ENCODE assay signal across 7 mouse cellular contexts in the genomic region with DNA sequence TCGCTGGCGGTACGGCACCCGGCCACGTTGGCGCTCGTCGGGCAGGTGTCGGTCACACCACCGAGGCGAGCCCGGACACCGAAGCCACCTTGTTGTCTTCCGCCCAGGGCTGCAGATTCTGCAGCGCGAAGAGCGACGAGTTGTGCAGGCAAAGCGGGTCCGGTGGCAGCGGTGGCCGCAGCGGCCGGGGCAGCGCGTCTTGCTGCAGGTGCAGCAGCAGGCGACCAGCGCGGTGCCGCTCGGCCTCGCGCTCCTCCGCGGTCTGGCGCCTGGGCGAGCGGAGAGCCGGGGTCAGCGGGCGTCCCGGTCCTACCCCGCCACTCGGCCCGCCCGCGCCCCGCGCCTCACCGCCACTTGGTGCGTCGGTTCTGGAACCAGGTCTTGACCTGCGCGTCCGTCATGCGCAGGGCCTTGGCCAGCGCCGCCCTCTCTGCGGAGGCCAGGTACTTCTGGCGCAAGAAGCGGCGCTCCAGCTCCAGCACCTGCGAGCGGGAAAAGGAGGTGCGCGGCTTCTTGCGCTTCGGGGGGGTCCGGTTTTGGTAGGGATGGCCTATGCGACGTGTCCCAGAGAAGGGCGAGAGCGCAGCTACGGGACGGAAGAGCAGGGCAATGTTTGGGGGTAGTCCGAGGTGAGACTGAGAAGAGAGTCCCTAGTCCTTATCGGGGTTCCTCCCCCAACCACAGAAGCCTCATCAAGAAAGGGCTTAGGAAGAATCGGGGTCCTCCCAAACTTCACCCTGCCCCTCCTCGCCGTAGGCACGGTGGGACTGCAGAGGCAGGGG. TPM values are rescaled to one million over a fixed set of nuclear protein-coding genes. Genes with fewer than 3 reads are reported as not detected.
DNase-seq lines count a peak whose midpoint lies in the region; ATAC-seq and TF ChIP-seq lines count a peak whose summit lies in the region.

No protein-coding gene starts in this region.

- peaks cover 26% of the 10 kb centered on the region for H3K4me1 ChIP-seq in spleen, adult 2 months (ENCODE audit: control insufficient read depth, insufficient read depth, insufficient read length)
- H3K4me1 ChIP-seq in hindbrain, embryonic 12.5 days, result peaks cover 19% of the 10 kb centered on the region
- peaks cover 32% of the 10 kb centered on the region for H3K4me1 ChIP-seq in liver, embryonic 15.5 days (replicated peaks)

- H3K4me3 ChIP-seq in spleen, adult 2 months (ENCODE audit: extremely low read depth, insufficient read depth, insufficient read length), result 0 out of 2 replicates have a peak overlapping the region, but pooled peaks have one; percentile 3
- peak overlapping the region; percentile 23 for H3K4me3 ChIP-seq in hindbrain, embryonic 12.5 days
- peak overlapping the region; percentile 32 for H3K4me3 ChIP-seq in liver, embryonic 15.5 days (replicated peaks)

- TF ChIP-seq CTCF in spleen, adult 2 months (IDR thresholded peaks at IDR 0.05; ENCODE audit: extremely low read depth, insufficient read depth, insufficient read length, insufficient replicate concordance), result no peak

- ATAC-seq in hindbrain, embryonic 12.5 days (ENCODE audit: low FRiP score), result no peak
- no peak for ATAC-seq in liver, embryonic 15.5 days (ENCODE audit: insufficient read depth)

- DNase-seq in spleen, adult 2 months (ENCODE audit: low read depth in 1 of 2, low spot score in 2 of 2), result no peak
- no peak for DNase-seq in spleen, adult 18-20 months
- DNase-seq in right cerebral cortex, postnatal 14 days, result no peak
- no peak for DNase-seq in left cerebral cortex, adult 11 months (ENCODE audit: low spot score)
- no peak for DNase-seq in cerebellum, adult 9-11 months

- H3K36me3 ChIP-seq in spleen, adult 2 months (ENCODE audit: control insufficient read depth, insufficient read depth, low read length), result no peaks in the 10 kb centered on the region
- H3K36me3 ChIP-seq in hindbrain, embryonic 12.5 days, result no peaks in the 10 kb centered on the region
- H3K36me3 ChIP-seq in liver, embryonic 15.5 days (replicated peaks), result no peaks in the 10 kb centered on the region

- 3% methylated on average over 81 of the region's 81 CpGs for WGBS in spleen, adult 2 months
- WGBS in hindbrain, embryonic 12.5 days, result 1% methylated on average over 72 of the region's 81 CpGs
- 2% methylated on average over 81 of the region's 81 CpGs for WGBS in liver, embryonic 15.5 days (ENCODE audit: insufficient replicate concordance)

- no peaks in the 10 kb centered on the region for H3K9me3 ChIP-seq in hindbrain, embryonic 12.5 days (replicated peaks)
- H3K9me3 ChIP-seq in liver, embryonic 15.5 days (replicated peaks), result no peaks in the 10 kb centered on the region

- no peak overlapping the region for H3K9ac ChIP-seq in hindbrain, embryonic 12.5 days
- no peak overlapping the region for H3K9ac ChIP-seq in liver, embryonic 15.5 days

- no peak overlapping the region for H3K27ac ChIP-seq in spleen, adult 2 months (ENCODE audit: insufficient read depth, low read length)
- no peak overlapping the region for H3K27ac ChIP-seq in hindbrain, embryonic 12.5 days
- H3K27ac ChIP-seq in liver, embryonic 15.5 days (replicated peaks), result no peak overlapping the region

- peaks cover 33% of the 10 kb centered on the region for H3K27me3 ChIP-seq in spleen, adult 2 months (ENCODE audit: control insufficient read depth, insufficient read depth, low read length)
- peaks cover 99% of the 10 kb centered on the region for H3K27me3 ChIP-seq in hindbrain, embryonic 12.5 days
- peaks cover 100% of the 10 kb centered on the region for H3K27me3 ChIP-seq in liver, embryonic 15.5 days

- peak overlapping the region; percentile 21 for H3K4me2 ChIP-seq in hindbrain, embryonic 12.5 days (replicated peaks)
- peak overlapping the region; percentile 54 for H3K4me2 ChIP-seq in liver, embryonic 15.5 days

- no peak for TF ChIP-seq POLR2A in spleen, adult 2 months (IDR thresholded peaks at IDR 0.05; ENCODE audit: low read depth, low read length)

RNA-seq across cellular contexts. Expression of a gene that starts 1.2 kb away (rescaled TPM):
- 0.11 and 0.16 TPM in 2 replicates for polyA plus RNA-seq in spleen, adult 2 months (2012; rRNA removed)
- 4.4 and 6.0 TPM in 2 replicates for polyA plus RNA-seq in hindbrain, embryonic 12.5 days (2016; fragmentation: Nextera tagmentation; extraction: Ambion mirVana)
- not detected in 2 replicates for polyA plus RNA-seq in liver, embryonic 15.5 days (2015; fragmentation: Nextera tagmentation; extraction: Ambion mirVana)

RNA-seq across cellular contexts. Expression of a gene that starts 8.8 kb away (rescaled TPM):
- polyA plus RNA-seq in spleen, adult 2 months (2012; rRNA removed), result 10.0 and 10.7 TPM in 2 replicates
- polyA plus RNA-seq in hindbrain, embryonic 12.5 days (2016; fragmentation: Nextera tagmentation; extraction: Ambion mirVana), result 39.1 and 39.5 TPM in 2 replicates
- 18.6 and 18.7 TPM in 2 replicates for polyA plus RNA-seq in liver, embryonic 15.5 days (2015; fragmentation: Nextera tagmentation; extraction: Ambion mirVana)

RNA-seq across cellular contexts. Expression of a gene that starts 11.3 kb away (rescaled TPM):
- polyA plus RNA-seq in spleen, adult 2 months (2012; rRNA removed), result 2.7 and 2.8 TPM in 2 replicates
- 0.76 and 1.2 TPM in 2 replicates for polyA plus RNA-seq in hindbrain, embryonic 12.5 days (2016; fragmentation: Nextera tagmentation; extraction: Ambion mirVana)
- polyA plus RNA-seq in liver, embryonic 15.5 days (2015; fragmentation: Nextera tagmentation; extraction: Ambion mirVana), result 6.8 and 7.8 TPM in 2 replicates

RNA-seq across cellular contexts. Expression of a gene that starts 13.8 kb away (rescaled TPM):
- polyA plus RNA-seq in spleen, adult 2 months (2012; rRNA removed), result 59.1 and 69.0 TPM in 2 replicates
- 59.9 and 63.4 TPM in 2 replicates for polyA plus RNA-seq in hindbrain, embryonic 12.5 days (2016; fragmentation: Nextera tagmentation; extraction: Ambion mirVana)
- polyA plus RNA-seq in liver, embryonic 15.5 days (2015; fragmentation: Nextera tagmentation; extraction: Ambion mirVana), result 87.9 and 93.6 TPM in 2 replicates

RNA-seq across cellular contexts. Expression of a gene that starts 14.6 kb away (rescaled TPM):
- 582 and 730 TPM in 2 replicates for polyA plus RNA-seq in spleen, adult 2 months (2012; rRNA removed)
- 149 and 158 TPM in 2 replicates for polyA plus RNA-seq in hindbrain, embryonic 12.5 days (2016; fragmentation: Nextera tagmentation; extraction: Ambion mirVana)
- polyA plus RNA-seq in liver, embryonic 15.5 days (2015; fragmentation: Nextera tagmentation; extraction: Ambion mirVana), result 189 and 201 TPM in 2 replicates
